Mouse (Mus musculus): ENCODE measurements at regions not wholly inside any gene's neighbourhood (a gene's known extent, or its start where the extent isn't known, plus 50 kb on each side); places are given as distances from the start of the nearest gene placed in this dataset.
"Not testable (repeated sequence)": the region's sequence is repeated elsewhere in the genome, so short reads cannot be mapped to it uniquely, and the experiment has no call there.

DNA sequence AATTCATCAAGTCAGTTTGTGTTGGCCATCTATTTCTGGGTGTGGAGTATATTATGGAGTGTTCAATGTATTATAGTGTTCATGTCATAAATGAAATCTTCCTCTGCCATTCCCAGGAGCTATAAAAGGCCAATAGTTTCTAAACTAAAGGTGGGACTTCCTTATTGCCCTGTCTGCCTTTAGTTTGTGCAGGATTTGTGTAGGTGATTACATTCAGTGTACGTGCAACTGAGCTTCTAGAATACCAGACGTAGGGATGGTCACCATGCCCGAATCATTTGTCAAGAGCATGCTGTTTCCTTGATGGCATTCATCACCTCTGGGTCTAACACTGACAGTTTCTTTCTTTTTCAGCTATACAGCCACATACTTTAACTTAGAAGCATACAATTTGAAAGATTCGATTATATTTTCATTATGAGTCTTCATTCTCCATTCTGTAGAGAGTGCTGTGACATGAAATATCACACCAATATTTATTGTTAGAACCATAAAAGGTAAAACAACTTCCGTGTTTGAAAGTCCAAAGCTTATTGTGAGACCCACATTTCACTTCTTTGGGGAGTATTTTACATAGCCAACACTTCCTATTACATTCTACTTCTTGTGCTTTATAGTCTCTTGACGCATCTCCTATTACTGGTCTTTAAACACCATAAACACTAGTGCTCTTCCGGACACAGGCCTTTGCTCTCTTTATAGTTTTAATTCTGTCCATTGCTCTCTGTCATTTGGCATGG, 494.1 kb upstream of the Klf6 start:
- DNase-seq (ENCODE audit: low read depth) = no peak

- no peak for DNase-seq (ENCODE audit: low read depth)
Measured at GRCm38 (mm10) chr13:5370007-5370406, 491.3 kb upstream of the Klf6 start.

- no peak for DNase-seq (ENCODE audit: low read depth)
Measured at GRCm38 (mm10) chr13:5373191-5373590, 488.1 kb upstream of the Klf6 start.

DNA sequence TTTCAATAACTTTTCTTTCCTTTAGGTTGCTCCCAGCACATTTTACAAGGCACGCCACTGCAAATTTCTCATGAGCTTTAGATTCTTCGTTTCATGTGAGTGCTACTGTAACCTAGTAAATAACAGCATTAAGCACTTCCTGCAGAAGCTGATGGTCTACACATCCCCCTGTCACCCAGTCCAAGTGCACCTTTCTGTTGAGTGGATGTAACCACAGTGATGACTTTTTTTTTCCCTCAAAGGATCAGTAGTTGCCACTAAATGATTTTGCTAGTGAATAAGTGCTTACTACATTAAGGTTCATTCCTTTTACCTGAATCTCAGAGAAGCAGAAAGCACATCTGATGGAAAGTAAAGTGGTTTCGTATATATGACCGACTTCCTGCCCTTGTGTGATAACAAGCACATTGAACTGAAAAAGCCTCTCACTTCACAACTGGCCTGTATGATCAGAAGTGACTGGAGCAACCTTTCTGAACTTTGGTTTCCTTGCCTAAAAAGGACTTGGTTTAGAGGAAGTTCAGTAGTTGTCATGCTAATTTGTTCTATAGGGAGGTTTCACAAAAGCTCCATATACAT, 453.0 kb upstream of the Klf6 start:
- no peak for DNase-seq (ENCODE audit: low read depth)

GRCm38 (mm10) chr13:5412052-5412451, 449.2 kb upstream of the Klf6 start:
- DNase-seq (ENCODE audit: low read depth) = no peak

DNA sequence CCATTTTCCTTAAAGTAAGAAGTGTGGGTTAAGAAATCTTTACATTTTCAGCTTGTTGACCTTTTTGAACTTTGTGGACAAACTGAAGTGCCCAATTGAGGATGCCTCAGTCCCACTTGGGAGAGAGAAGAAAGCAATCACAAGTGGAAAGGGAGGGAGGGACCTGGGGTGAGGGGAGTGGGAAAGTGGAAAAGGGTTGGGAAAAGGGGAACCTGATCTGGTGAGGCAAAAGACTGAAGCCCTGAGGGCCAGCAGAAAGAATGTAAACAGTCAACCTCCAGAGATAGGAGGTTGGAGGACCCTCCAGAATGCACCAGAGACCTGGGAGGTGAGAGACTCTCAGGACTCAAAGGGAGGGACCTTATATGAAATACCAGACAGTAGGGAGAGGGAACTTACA, 448.3 kb upstream of the Klf6 start:
- DNase-seq (ENCODE audit: low read depth) = not testable (repeated sequence)

DNA sequence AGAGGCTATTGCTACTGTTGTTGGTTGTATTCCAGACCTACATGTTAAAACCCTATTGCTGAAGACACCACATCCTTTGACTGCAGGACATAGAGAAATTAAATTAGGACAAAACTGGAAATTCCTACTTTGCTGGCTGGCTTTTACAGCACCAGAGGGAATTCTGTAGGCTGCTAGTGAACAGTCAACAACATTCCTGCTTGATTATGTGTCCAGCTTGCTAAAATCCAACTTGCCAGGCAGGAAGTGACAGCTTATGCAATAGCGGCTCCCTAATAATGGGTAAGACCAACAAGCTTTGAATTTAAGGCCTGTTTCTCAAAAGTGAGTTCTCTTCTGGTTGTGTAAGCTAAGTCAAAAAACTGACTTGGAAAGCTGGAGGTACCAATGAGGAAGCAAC, 437.2 kb upstream of the Klf6 start:
- no peak for DNase-seq (ENCODE audit: low read depth)

DNA sequence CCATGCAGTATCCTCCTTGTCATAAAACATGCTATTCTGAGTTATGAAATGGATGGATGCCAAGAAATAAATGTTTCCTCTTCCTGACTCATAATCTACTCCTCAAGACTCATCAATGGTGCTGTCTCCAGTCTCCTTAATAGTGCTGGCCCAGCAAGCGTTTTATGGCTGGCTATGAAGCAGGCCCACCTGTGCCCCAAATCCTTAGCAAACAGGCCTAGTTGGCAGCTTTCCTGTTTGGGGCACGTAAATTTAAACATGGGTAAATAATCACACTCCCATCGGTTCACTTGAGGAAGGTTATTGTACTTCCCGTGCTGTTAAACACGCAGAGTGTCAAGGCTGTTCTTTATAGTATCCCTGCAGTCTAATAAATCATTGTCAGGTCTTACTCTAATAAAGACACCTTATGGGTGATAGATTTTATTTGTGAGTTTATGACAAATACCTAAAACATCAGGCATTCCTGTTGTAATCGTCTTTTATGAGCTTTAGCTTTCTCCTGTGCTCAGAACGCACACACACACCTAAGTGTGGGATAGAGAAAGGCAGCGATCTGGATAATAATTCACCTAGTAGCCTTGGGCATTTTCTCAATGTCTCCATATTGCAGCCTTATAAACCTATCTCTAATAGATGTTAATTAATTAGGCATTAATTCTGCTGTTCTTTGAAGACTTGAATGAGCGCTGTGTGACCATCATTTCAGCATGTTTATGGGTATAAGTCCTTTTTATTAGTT, 435.6 kb upstream of the Klf6 start:
- DNase-seq (ENCODE audit: low read depth) = no peak

DNA sequence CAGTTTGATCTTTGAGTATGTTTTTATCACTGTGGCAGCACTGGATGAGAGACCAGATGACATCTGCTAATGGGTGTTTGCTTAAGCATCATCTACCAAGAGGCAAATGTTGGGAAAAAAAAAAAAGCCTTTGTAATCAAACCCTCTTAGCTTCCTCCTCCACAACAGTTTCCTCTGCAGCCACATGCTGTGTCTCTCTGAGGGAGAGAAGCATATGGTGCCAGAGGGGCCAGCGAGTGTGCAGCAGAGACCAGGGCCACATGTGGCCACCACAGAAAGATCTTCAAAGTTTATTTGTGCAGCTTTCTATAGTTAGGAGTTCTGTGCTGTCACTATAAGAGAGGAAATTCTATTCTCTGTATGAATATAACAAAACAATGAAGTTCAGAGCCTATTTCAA, 427.6 kb upstream of the Klf6 start:
- no peak for DNase-seq (ENCODE audit: low read depth)

- no peak for DNase-seq (ENCODE audit: low read depth)
Measured at GRCm38 (mm10) chr13:5435131-5435530, 426.2 kb upstream of the Klf6 start.

DNA sequence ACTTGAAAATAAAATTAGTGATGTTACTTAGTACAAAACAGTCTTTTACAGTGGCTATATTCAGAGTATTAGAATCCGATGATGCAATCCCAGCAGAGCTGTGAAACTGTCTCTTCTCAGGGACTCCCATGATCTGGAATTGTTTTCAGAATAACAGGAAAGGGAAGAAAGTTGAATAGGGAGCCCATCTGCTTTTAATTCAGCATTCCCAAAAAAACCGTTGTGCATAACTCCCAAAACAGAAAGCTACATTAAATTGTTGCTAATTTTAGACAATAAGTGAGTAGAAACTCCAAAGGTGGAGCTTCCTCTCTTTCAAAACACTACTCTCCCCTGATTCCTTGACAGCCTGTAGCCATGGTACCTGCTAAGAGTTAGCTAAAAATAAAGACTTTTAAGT, 425.1 kb upstream of the Klf6 start:
- DNase-seq (ENCODE audit: low read depth) = no peak

- DNase-seq (ENCODE audit: low read depth) = no peak
Measured at GRCm38 (mm10) chr13:5440454-5440853, 420.8 kb upstream of the Klf6 start.

GRCm38 (mm10) chr13:5444759-5445478, 416.4 kb upstream of the Klf6 start:
- no peak for DNase-seq (ENCODE audit: low read depth)

- no peak for DNase-seq (ENCODE audit: low read depth)
Measured at GRCm38 (mm10) chr13:5448601-5449000, 412.7 kb upstream of the Klf6 start.

DNA sequence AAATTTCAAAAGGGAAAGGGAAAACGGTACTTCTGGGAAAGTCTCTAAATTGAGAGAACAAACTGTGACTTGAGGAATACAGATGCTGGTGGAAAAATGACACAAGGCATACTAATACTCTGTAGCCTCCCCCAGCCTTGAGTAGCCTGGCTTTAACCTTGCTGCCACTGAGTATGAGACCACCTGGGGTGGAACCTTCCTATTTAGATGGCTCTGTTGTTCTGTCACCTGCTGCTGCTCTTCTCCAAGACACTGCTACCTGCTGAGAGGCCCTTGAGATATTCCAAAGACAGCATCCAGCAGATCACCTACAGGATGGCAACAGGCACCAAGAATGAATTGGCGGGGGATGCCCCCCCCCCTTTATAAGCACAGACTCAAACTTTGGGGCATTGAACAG, 380.5 kb upstream of the Klf6 start:
- no peak for DNase-seq (ENCODE audit: low read depth)

DNA sequence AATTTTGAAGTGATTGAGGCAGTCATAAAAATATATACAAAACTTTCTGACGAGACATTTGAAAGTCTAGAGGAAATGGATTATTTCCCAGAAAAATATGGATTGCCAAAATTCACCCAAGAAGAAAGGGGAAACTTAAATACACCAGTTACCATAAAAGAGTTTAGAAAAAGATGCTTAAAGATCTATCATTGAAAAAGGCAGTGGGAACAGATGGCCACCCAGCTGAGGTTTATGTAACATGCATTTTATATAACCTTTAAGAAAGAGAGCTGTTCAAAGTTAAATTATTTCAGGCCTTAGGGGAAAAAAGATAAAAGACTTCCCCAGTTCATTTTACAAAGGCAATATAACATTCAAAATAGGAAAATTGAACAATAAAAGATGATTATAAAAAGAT, 369.0 kb upstream of the Klf6 start:
- DNase-seq (ENCODE audit: low read depth) = no peak

DNA sequence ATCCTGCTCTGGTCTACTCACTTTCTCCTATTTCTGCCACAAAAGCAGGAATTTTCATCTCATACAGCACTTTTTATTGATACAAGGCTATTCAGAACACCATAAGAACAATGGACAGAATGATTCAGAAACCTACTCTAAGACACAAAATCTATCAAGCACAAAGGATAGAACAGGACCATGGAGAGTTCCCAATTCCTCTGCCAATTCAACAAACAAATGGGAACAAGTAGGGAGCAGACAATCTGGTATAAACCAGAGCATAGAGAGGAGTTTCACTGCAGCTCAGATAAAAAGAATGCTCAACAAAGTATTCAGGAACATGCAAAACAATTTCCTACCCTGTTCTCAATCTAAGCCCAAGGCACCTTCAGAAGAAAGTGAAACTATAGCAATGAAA, 363.7 kb upstream of the Klf6 start:
- DNase-seq (ENCODE audit: low read depth) = no peak

GRCm38 (mm10) chr13:5511784-5512183, 349.5 kb upstream of the Klf6 start:
- DNase-seq (ENCODE audit: low read depth) = peak; percentile 19

DNA sequence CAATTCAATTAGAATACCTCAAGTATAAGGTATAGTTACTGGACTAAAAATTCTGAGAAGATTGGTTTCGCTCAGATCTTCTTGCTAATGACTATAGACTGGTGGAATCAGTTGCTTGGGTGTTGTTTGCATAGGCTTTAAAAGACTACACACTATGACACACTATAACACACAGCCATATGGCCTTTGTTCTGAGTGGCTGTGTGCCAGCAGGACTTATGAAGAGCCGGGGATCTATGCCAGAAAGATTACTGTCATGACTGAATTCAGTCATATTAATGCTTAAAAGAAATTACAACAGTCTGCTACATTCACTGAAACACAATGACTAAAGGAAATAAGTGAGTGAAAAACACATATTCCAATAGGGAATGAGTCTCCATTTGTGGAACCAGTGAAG, 345.7 kb upstream of the Klf6 start:
- no peak for DNase-seq (ENCODE audit: low read depth)

GRCm38 (mm10) chr13:5516088-5516487, 345.2 kb upstream of the Klf6 start:
- no peak for DNase-seq (ENCODE audit: low read depth)

- no peak for DNase-seq (ENCODE audit: low read depth)
Measured at GRCm38 (mm10) chr13:5519181-5519580, 342.1 kb upstream of the Klf6 start.

GRCm38 (mm10) chr13:5519600-5519999, 341.7 kb upstream of the Klf6 start:
- DNase-seq (ENCODE audit: low read depth) = no peak

DNA sequence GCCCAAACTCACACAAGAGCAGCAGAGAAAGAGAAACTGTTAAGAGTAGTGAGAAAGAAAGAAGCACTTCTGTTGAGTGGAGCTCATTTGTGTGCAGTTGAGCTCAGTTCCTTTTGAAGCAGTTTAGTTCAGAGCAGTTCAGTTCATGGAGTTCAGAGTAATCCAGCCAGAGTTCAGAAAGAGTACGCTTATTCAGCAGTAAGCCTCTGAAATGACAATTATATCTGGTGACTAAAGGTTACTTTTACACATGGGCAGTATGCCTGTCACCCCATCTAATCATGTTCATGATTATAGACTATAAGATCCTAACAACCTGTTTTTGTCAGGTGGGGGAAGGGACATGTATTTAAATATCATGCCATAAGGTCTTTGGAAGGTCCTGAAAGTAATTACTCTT, 333.9 kb upstream of the Klf6 start:
- DNase-seq (ENCODE audit: low read depth) = no peak

Measured in c-Kit-positive CD71-negative TER-119-negative erythroid progenitor cells, embryonic 14.5 days (primary cell).